Mouse (Mus musculus): ENCODE data around the gene Lsm14b. TPM values are rescaled to one million over a fixed set of nuclear protein-coding genes. Genes with fewer than 3 reads are reported as not detected.

Lsm14b gene
- polyA plus RNA-seq, 2 experiments: 1.7 to 10.7 TPM

DNA sequence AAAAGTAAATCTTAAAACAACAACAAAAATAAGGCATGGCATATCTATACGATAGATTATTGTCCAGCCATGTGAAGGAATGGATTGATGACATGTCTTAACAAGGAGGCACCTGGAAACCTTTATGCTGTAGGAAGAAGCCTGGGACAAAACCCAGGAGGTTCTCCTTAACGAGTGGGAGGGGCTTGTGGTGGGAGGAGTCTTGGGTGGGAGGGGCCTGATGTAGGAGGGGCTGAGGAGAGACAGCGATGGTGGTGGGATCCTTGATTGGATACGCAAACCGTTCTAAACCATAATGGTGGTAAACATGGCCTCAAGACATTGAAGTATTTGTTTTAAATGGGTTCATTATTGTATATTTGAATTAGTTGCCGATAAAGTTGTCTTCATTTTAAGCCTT is 13.4 kb upstream of the Lsm14b start:
- Histone ChIP-seq H3K27me3 (ENCODE audit: control insufficient read depth, insufficient read depth, low read length) (no peaks in the 10 kb centered on the region), H3K4me1 (replicated peaks; ENCODE audit: control insufficient read depth in 2 of 2, insufficient read depth in 2 of 2, low read length in 1 of 2) (no peaks in the 10 kb centered on the region), H3K36me3 (replicated peaks; ENCODE audit: control insufficient read depth, insufficient read depth, low read depth) (no peaks in the 10 kb centered on the region), H3K4me2 (ENCODE audit: low read depth) (no peak overlapping the region), H3K9me3 (ENCODE audit: control insufficient read depth, low read length) (no peaks in the 10 kb centered on the region), H3K4me3 (ENCODE audit: insufficient read depth in 1 of 2, low read depth in 2 of 2, low read length in 2 of 2) (no peak overlapping the region), H3K27ac (no peak overlapping the region), H3K9ac (replicated peaks) (no peak overlapping the region)
- DNase-seq (ENCODE audit: low read depth in 3 of 3, low spot score in 3 of 3) (no peak), ATAC-seq (ENCODE audit: insufficient read depth) (no peak)
- TF ChIP-seq EP300 (IDR thresholded peaks at IDR 0.05; ENCODE audit: low read depth): no peak
- 72% methylated on average over 6 of the region's 6 CpGs for WGBS (ENCODE audit: insufficient replicate concordance)

DNA sequence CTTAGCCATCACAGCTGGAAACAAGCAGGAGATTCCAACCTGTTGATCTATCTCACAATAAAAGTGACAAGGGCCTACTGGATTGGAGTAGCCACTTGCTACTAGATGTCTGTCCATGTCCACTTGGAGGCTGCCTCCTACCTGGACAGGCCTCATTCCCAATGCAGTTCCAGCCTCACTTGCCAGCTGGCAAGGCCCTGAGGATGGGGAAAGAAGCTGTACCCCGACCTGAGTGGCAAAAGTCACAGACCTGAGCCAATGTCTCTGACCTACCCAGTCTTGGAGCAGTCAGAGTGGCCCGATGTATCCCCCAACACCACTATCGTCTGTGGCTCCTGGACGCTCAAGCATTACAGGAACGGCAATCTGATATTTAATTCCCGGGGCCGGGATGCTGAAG is 11.1 kb upstream of the Lsm14b start:
- Histone ChIP-seq H3K27me3 (ENCODE audit: control insufficient read depth, insufficient read depth, low read length) (no peaks in the 10 kb centered on the region; the same call in 1 of the 2 replicates), H3K9me3 (ENCODE audit: control insufficient read depth, low read length) (no peaks in the 10 kb centered on the region), H3K36me3 (replicated peaks; ENCODE audit: control insufficient read depth, insufficient read depth, low read depth) (no peaks in the 10 kb centered on the region), H3K4me3 (ENCODE audit: insufficient read depth in 1 of 2, low read depth in 2 of 2, low read length in 2 of 2) (no peak overlapping the region), H3K4me2 (ENCODE audit: low read depth) (no peak overlapping the region), H3K4me1 (replicated peaks; ENCODE audit: control insufficient read depth in 2 of 2, insufficient read depth in 2 of 2, low read length in 1 of 2) (no peaks in the 10 kb centered on the region), H3K9ac (replicated peaks) (no peak overlapping the region), H3K27ac (no peak overlapping the region)
- TF ChIP-seq CTCF (IDR thresholded peaks at IDR 0.05; ENCODE audit: low read depth): no peak
- no peak for TF ChIP-seq EP300 (IDR thresholded peaks at IDR 0.05; ENCODE audit: low read depth)
- ATAC-seq (ENCODE audit: insufficient read depth) (no peak), DNase-seq (ENCODE audit: low read depth in 3 of 3, low spot score in 3 of 3) (no peak)
- WGBS (ENCODE audit: insufficient replicate concordance): 64% methylated on average over 7 of the region's 7 CpGs

DNA sequence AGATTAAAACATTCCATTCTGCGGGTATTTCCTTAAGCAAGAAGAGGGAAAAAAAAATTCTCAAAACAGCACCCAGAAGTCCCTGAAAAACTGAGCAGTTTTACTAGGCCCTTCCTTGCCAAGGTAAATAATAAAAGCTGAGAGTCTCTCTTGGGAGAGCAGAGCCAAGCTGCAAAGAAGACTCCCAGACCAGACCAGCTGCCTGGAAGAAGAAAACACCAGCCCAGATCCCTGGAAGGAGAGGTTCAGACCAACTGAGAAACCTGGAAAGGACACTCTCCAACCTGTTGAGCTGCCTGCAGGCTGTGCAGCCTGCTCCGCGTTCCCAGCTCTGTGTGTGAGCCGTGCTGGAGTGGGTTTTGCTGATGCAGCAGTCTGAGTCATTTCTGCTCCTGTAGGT is 7.2 kb upstream of the Lsm14b start:
- ATAC-seq (ENCODE audit: insufficient read depth): no peak
- Histone ChIP-seq H3K4me2 (ENCODE audit: low read depth) (no peak overlapping the region), H3K9me3 (ENCODE audit: control insufficient read depth, low read length) (no peaks in the 10 kb centered on the region), H3K4me3 (ENCODE audit: insufficient read depth in 1 of 2, low read depth in 2 of 2, low read length in 2 of 2) (no peak overlapping the region), H3K9ac (replicated peaks) (no peak overlapping the region), H3K4me1 (replicated peaks; ENCODE audit: control insufficient read depth in 2 of 2, insufficient read depth in 2 of 2, low read length in 1 of 2) (no peaks in the 10 kb centered on the region), H3K27ac (no peak overlapping the region), H3K27me3 (ENCODE audit: control insufficient read depth, insufficient read depth, low read length) (peaks cover 4% of the 10 kb centered on the region; the same call in 1 of the 2 replicates), H3K36me3 (replicated peaks; ENCODE audit: control insufficient read depth, insufficient read depth, low read depth) (no peaks in the 10 kb centered on the region)
- TF ChIP-seq CTCF (IDR thresholded peaks at IDR 0.05; ENCODE audit: low read depth): no peak
- TF ChIP-seq EP300 (IDR thresholded peaks at IDR 0.05; ENCODE audit: low read depth): no peak
- 58% methylated on average over 4 of the region's 4 CpGs for WGBS (ENCODE audit: insufficient replicate concordance)
- DNase-seq (ENCODE audit: low read depth in 3 of 3, low spot score in 3 of 3): no peak

DNA sequence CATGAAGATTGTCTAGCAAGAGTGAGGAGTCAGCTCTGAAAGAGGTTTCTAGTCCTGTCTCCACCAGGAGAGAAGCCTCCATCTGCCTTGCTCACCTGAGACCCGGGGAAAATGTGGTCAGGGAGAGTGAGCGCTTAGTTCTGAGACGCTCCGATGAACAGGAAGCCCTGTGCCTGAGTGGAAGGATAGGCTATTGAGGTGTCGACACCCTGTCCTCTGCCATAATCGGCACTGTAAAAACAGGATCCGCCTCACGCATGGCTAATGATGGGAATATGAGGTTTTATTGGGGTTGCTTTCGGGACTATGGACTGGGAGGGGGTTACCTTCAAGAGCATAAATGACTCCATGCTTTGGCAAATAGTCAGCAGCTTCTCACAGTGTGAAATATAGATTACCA is 6.2 kb upstream of the Lsm14b start:
- no peak for ATAC-seq (ENCODE audit: insufficient read depth)
- DNase-seq (ENCODE audit: low read depth in 3 of 3, low spot score in 3 of 3): no peak
- no peak overlapping the region for H3K27ac ChIP-seq
- H3K27me3 ChIP-seq (ENCODE audit: control insufficient read depth, insufficient read depth, low read length): peaks cover 4% of the 10 kb centered on the region; the same call in 1 of the 2 replicates
- no peak overlapping the region for H3K4me3 ChIP-seq (ENCODE audit: insufficient read depth in 1 of 2, low read depth in 2 of 2, low read length in 2 of 2)
- no peaks in the 10 kb centered on the region for H3K36me3 ChIP-seq (replicated peaks; ENCODE audit: control insufficient read depth, insufficient read depth, low read depth)
- H3K9me3 ChIP-seq (ENCODE audit: control insufficient read depth, low read length): no peaks in the 10 kb centered on the region
- no peak overlapping the region for H3K9ac ChIP-seq (replicated peaks)
- TF ChIP-seq CTCF (IDR thresholded peaks at IDR 0.05; ENCODE audit: low read depth): no peak
- TF ChIP-seq EP300 (IDR thresholded peaks at IDR 0.05; ENCODE audit: low read depth): no peak
- 71% methylated on average over 9 of the region's 9 CpGs for WGBS (ENCODE audit: insufficient replicate concordance)
- H3K4me1 ChIP-seq (replicated peaks; ENCODE audit: control insufficient read depth in 2 of 2, insufficient read depth in 2 of 2, low read length in 1 of 2): no peaks in the 10 kb centered on the region
- no peak overlapping the region for H3K4me2 ChIP-seq (ENCODE audit: low read depth)

DNA sequence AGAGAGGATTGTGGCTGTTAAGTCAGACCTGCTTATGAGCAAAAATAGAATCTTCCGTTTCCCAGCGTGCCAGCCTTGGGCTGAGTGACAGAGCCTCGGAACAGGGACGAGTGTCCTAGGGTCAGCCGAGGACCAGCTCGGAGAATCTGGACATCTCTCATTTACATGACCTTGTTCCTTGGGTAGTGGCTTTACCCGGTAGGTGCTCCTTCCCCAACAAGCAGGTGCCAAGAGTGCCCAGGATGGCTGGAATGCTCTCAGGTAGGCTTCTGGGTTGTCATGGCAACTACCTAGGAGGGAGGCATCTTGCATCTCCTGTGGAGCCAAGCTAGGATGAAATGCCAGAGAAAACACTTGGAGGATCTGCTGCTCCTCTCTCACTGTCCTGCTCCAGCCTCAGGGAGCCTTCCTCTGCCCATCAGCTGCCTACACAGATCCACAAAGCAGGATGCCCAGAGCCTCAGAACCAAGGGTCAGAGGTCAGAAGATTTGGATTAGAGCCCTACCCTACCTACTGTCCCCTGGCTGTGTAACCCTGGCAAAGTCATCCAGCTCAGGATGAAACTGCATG is 4.6 kb upstream of the Lsm14b start:
- no peak overlapping the region for H3K9ac ChIP-seq (replicated peaks)
- no peaks in the 10 kb centered on the region for H3K36me3 ChIP-seq (replicated peaks; ENCODE audit: control insufficient read depth, insufficient read depth, low read depth)
- H3K27ac ChIP-seq: no peak overlapping the region
- H3K4me2 ChIP-seq (ENCODE audit: low read depth): no peak overlapping the region
- 63% methylated on average over 7 of the region's 7 CpGs for WGBS (ENCODE audit: insufficient replicate concordance)
- DNase-seq (ENCODE audit: low read depth in 3 of 3, low spot score in 3 of 3) (no peak), ATAC-seq (ENCODE audit: insufficient read depth) (no peak)
- H3K4me3 ChIP-seq (ENCODE audit: insufficient read depth in 1 of 2, low read depth in 2 of 2, low read length in 2 of 2): no peak overlapping the region
- peaks cover 4% of the 10 kb centered on the region; the same call in 1 of the 2 replicates for H3K27me3 ChIP-seq (ENCODE audit: control insufficient read depth, insufficient read depth, low read length)
- H3K9me3 ChIP-seq (ENCODE audit: control insufficient read depth, low read length): no peaks in the 10 kb centered on the region
- peaks cover 0 to 5% of the 10 kb centered on the region in 2 experiments; a peak in 2 of 4 replicates for H3K4me1 ChIP-seq (replicated peaks; ENCODE audit: control insufficient read depth in 2 of 2, insufficient read depth in 2 of 2, low read length in 1 of 2)
- TF ChIP-seq EP300 (IDR thresholded peaks at IDR 0.05; ENCODE audit: low read depth) (no peak), CTCF (IDR thresholded peaks at IDR 0.05; ENCODE audit: low read depth) (no peak)

Data from liver, embryonic 14.5 days (tissue).